Mouse (Mus musculus): ENCODE results near the gene Cdh6. TPM values are rescaled to one million over a fixed set of nuclear protein-coding genes. Genes with fewer than 3 reads are reported as not detected.

Cdh6 gene
- polyA plus RNA-seq, 2 experiments from 2014 or later = 0.05 TPM; not detected in 1

DNA sequence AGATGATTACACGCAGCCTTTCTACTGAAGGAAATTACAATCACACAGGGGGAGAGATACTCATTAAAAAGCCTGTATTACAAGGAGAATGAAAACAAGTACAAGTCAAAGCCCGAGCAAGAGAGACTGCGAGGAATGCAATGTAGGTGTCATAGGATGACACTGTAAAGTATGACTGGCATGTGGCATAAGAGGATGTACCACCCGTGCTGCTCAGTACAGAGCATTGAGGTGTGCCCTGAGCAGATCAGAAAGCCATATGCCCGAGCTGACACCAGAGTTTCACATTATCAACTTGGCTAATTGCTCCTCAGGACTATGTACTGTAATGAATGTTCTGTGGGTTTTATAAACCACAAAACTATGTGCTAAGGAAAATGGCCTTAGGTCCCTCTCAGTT lies 115.7 kb downstream of the Cdh6 start:
- ATAC-seq = no peak

DNA sequence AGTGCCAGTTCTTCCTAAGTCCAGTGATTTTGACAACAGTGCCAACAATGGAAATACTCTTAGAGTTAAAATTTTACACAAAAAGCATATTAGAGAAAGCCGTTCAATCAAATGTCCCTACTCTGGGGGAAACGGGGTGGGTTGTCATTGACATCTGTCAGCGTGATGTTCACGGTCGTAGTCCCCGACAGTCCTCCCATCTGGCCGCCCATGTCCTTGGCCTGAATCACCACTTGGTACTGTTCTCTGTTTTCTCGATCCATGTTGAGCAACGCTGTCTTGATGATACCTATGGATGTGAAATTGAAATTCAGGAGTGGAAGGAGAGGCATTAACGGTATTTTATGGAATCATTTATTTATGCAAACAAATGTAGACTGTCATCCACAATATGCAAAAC lies 116.2 kb downstream of the Cdh6 start:
- ATAC-seq = no peak

GRCm38 (mm10) chr15:13047910-13048309 lies 125.6 kb downstream of the Cdh6 start:
- no peak for ATAC-seq

GRCm38 (mm10) chr15:13034436-13034835 lies 139.0 kb downstream of the Cdh6 start:
- ATAC-seq = no peak

DNA sequence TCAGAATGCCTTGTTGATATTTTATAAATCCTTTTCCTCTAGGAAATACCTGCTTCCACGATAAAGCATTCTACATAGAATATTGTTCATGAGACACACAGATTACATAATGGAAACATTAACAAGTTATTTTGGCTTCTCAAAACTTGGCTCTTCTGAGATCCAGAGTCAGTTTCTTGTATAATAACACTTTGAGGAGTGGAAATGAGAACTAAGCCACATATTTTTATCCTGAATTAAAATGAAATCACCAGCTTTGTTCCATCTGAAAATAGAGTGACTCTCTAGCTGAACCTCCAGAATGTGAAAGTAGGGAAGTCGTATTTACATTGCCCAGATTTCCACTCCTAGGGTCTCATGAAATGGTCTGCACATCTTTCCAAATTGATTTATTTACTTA lies 142.8 kb downstream of the Cdh6 start:
- ATAC-seq = no peak

- peak; percentile 61 for ATAC-seq
Observed at GRCm38 (mm10) chr15:13027513-13027912, 146.0 kb downstream of the Cdh6 start.

DNA sequence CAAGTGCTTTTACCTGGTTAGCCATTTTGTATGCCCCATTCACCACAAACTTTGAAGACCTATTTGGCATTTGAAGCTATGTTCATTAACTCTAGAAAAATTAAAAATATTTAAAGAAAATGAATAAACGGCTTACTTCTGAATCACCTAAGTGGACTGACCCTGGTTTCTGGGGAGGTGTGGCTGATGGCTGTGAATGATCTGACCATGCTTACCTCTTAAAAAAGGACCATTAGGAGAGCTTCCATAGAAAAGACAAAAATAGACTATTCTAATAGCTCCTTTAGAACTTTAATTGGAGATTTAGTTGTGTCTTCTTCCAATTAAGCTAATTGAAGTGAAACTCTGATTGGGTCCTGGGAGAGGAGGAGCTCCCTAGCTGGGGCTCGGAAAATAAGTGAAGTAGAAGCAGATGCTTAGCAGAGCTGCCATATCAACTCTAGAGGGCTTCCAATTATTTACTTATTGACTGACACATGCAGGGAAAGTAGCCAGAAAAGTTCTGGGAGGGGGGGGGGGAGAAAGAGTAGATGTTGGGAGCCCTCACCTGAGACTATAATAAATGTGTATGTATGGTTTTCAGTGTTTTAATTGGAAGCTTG lies 156.6 kb downstream of the Cdh6 start:
- no peak for ATAC-seq

GRCm38 (mm10) chr15:13008803-13009202 lies 164.7 kb downstream of the Cdh6 start:
- no peak for ATAC-seq

DNA sequence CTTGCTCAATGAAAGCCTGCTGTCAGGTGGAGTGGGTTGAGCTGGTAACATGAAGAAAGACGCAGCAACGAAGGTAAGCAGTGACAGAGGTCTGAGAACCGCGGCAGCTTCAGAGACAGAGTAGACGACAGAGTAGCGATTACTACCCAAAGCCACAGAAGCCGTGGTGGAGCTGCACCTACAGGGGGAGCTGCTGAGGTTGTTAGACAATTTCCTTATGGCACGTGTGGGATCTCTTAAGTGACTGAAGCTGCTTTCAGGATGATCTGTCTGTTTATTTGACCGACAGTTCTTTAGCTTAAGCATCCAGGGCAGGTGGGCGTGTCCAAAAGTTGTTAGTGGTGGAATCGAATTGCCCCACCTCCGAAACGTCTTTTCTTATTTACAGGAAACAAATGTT lies 167.5 kb downstream of the Cdh6 start:
- no peak for ATAC-seq

GRCm38 (mm10) chr15:13001549-13001948 lies 171.9 kb downstream of the Cdh6 start:
- ATAC-seq = no peak

DNA sequence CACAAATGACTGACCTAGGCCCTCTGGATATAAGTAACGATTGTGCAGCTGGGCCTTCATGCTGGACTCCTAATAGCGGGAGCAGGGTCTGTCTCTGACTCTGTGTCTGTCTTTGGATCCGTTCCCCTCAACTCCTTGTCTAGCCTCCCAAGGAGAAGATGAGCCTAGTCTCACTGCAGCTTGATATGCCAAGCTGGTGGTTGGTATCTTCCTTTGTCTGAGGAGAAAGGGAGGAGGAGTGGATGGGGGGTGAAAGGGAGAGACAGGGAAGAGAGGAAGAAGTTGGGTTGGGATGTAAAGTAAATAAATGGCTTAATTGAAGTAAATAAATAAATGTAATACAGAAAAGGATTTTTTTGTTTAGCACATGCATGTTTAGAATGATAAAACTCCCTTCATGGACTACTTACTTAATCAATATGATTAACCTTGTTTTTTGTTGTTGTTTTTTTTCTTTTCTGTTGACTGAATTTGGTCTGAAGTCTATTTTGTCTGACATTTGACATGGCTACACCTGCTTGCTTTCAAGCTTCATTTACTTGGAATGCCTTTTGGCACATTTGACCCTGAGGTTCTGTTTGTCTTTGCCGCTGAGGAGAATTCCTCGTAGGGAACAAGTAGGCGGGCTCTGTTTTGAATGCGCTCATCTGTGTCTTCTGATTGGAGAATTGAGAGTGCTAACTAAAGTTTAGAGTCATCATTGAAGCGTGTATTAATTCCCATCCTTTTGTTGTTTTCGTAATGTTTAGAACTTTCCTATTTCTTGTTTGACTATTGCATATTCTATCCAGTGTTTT lies 178.7 kb downstream of the Cdh6 start:
- no peak for ATAC-seq

All from CD4-positive, CD25-positive, alpha-beta regulatory T cell, adult 4 months (primary cell).